Mouse (Mus musculus): ENCODE measurements around the gene Pitpnm2.

The Pitpnm2 gene

GRCm38 (mm10) chr5:124247986-124248626 is 1.5 kb downstream of the Pitpnm2 start:
- DNase-seq (ENCODE audit: low spot score), result no peak

GRCm38 (mm10) chr5:124247296-124247695 is 2.3 kb downstream of the Pitpnm2 start:
- no peak for DNase-seq (ENCODE audit: low spot score)

GRCm38 (mm10) chr5:124244885-124245284 is 4.7 kb downstream of the Pitpnm2 start:
- DNase-seq (ENCODE audit: low spot score), result no peak

- no peak for DNase-seq (ENCODE audit: low spot score)
These were observed 5.1 kb downstream of the Pitpnm2 start for GRCm38 (mm10) chr5:124244449-124244848.

- DNase-seq (ENCODE audit: low spot score), result no peak
These were observed 6.2 kb downstream of the Pitpnm2 start for GRCm38 (mm10) chr5:124243236-124243901.

GRCm38 (mm10) chr5:124241686-124242444 is 7.7 kb downstream of the Pitpnm2 start:
- no peak for DNase-seq (ENCODE audit: low spot score)

GRCm38 (mm10) chr5:124240841-124241685 is 8.5 kb downstream of the Pitpnm2 start:
- no peak for DNase-seq (ENCODE audit: low spot score)

- DNase-seq (ENCODE audit: low spot score), result no peak
These were observed 13.4 kb downstream of the Pitpnm2 start for GRCm38 (mm10) chr5:124236180-124236579.

- no peak for DNase-seq (ENCODE audit: low spot score)
These were observed 14.8 kb downstream of the Pitpnm2 start for GRCm38 (mm10) chr5:124234778-124235177.

- no peak for DNase-seq (ENCODE audit: low spot score)
These were observed 15.5 kb downstream of the Pitpnm2 start for GRCm38 (mm10) chr5:124233874-124234661.

GRCm38 (mm10) chr5:124233144-124233465 is 16.5 kb downstream of the Pitpnm2 start:
- DNase-seq (ENCODE audit: low spot score), result no peak

GRCm38 (mm10) chr5:124232360-124233143 is 17.0 kb downstream of the Pitpnm2 start:
- DNase-seq (ENCODE audit: low spot score), result no peak

- DNase-seq (ENCODE audit: low spot score), result no peak
These were observed 19.1 kb downstream of the Pitpnm2 start for GRCm38 (mm10) chr5:124230461-124230860.

- no peak for DNase-seq (ENCODE audit: low spot score)
These were observed 22.4 kb downstream of the Pitpnm2 start for GRCm38 (mm10) chr5:124227193-124227592.

GRCm38 (mm10) chr5:124226494-124226893 is 23.1 kb downstream of the Pitpnm2 start:
- no peak for DNase-seq (ENCODE audit: low spot score)

- no peak for DNase-seq (ENCODE audit: low spot score)
These were observed 23.7 kb downstream of the Pitpnm2 start for GRCm38 (mm10) chr5:124225891-124226290.

- DNase-seq (ENCODE audit: low spot score), result no peak
These were observed 25.1 kb downstream of the Pitpnm2 start for GRCm38 (mm10) chr5:124224321-124225092.

- no peak for DNase-seq (ENCODE audit: low spot score)
These were observed 26.0 kb downstream of the Pitpnm2 start for GRCm38 (mm10) chr5:124223574-124223973.

- no peak for DNase-seq (ENCODE audit: low spot score)
These were observed 26.9 kb downstream of the Pitpnm2 start for GRCm38 (mm10) chr5:124222696-124223095.

- no peak for DNase-seq (ENCODE audit: low spot score)
These were observed 27.9 kb downstream of the Pitpnm2 start for GRCm38 (mm10) chr5:124221736-124222040.
